Mouse (Mus musculus) limb, embryonic 12.5 days (tissue): ENCODE results near the gene Olfr1123. TPM values are rescaled to one million over a fixed set of nuclear protein-coding genes. Genes with fewer than 3 reads are reported as not detected.

Experiments used
- polyA plus RNA-seq: library from polyadenylated mRNA; unstranded; fragments of >200 nt; fragmentation: Nextera tagmentation; extraction: Ambion mirVana; gene quantifications from 2 replicates; pipeline ENCODE4 v1.2.1, GENCODE M21; 2016

Olfr1123 gene
- polyA plus RNA-seq, 1 experiment from 2014 or later: not detected

Other genes with a start within 250 kb of the Olfr1123 start
- gene Olfr1112, start 228.8 kb upstream of the Olfr1123 start, polyA plus RNA-seq: not detected in 2 replicates
- not detected in 2 replicates for gene Olfr1113, start 207.7 kb upstream of the Olfr1123 start, polyA plus RNA-seq
- gene Olfr1115, start 168.6 kb upstream of the Olfr1123 start, polyA plus RNA-seq: not detected in 2 replicates
- not detected in 2 replicates for gene Olfr1116, start 149.1 kb upstream of the Olfr1123 start, polyA plus RNA-seq
- gene Olfr1118, start 109.1 kb upstream of the Olfr1123 start, polyA plus RNA-seq: not detected in 2 replicates
- gene Olfr1120, start 61.8 kb upstream of the Olfr1123 start, polyA plus RNA-seq: not detected in 2 replicates
- not detected in 2 replicates for gene Olfr1121, start 46.7 kb upstream of the Olfr1123 start, polyA plus RNA-seq
- not detected in 2 replicates for gene Olfr1122, start 30.8 kb upstream of the Olfr1123 start, polyA plus RNA-seq
- gene Olfr1124, start 13.6 kb downstream of the Olfr1123 start, polyA plus RNA-seq: 0.08 and 0.09 TPM in 2 replicates
- gene Olfr1126, start 37.3 kb downstream of the Olfr1123 start, polyA plus RNA-seq: not detected in 2 replicates
- gene Pramel7, start 80.5 kb downstream of the Olfr1123 start, polyA plus RNA-seq: not detected in 2 replicates
- not detected in 2 replicates for gene Pramel6, start 89.9 kb downstream of the Olfr1123 start, polyA plus RNA-seq
- not detected in 2 replicates for gene Olfr153, start 115.2 kb downstream of the Olfr1123 start, polyA plus RNA-seq
- gene Olfr1128, start 128.9 kb downstream of the Olfr1123 start, polyA plus RNA-seq: not detected in 2 replicates
- gene Olfr1129, start 157.3 kb downstream of the Olfr1123 start, polyA plus RNA-seq: not detected in 2 replicates
- gene Olfr1130, start 189.6 kb downstream of the Olfr1123 start, polyA plus RNA-seq: not detected in 2 replicates
- not detected in 2 replicates for gene Olfr1131, start 210.5 kb downstream of the Olfr1123 start, polyA plus RNA-seq
- gene Olfr1132, start 220.9 kb downstream of the Olfr1123 start, polyA plus RNA-seq: not detected in 2 replicates
- not detected in 2 replicates for gene Olfr1133, start 230.7 kb downstream of the Olfr1123 start, polyA plus RNA-seq
- not detected in 2 replicates for gene Olfr1134, start 241.8 kb downstream of the Olfr1123 start, polyA plus RNA-seq